Mouse (Mus musculus) E14TG2a.4 (cell line): ENCODE measurements around the gene Sox5.

Source experiments
- CTCF ChIP-seq: conservative IDR thresholded peaks from 2 replicates; pipeline ENCODE4 v1.5.1; 2014; ENCODE audit warnings: low read length
- NANOG ChIP-seq: IDR thresholded peaks from 2 replicates; pipeline ENCODE4 v1.6.1; 2014; ENCODE audit warnings: borderline replicate concordance, low read length, mixed read lengths

GRCm38 (mm10) chr6:143785685-143786084, 996.1 kb downstream of the Sox5 start:
- TF ChIP-seq CTCF (no peak), NANOG (no peak)
